Mouse (Mus musculus): ENCODE data around the gene Bcl11a.

GRCm38 (mm10) chr11:24064221-24064620 lies 13.6 kb upstream of the Bcl11a start:
- TF ChIP-seq CTCF (IDR thresholded peaks at IDR 0.05; ENCODE audit: low read depth, low read length) = no peak
- no peak for TF ChIP-seq POLR2A (IDR thresholded peaks at IDR 0.05; ENCODE audit: borderline replicate concordance, low read depth, low read length)

Measured in bone marrow macrophage, adult 2 months (primary cell).